Mouse (Mus musculus) forelimb bud, embryonic 11.5 days (tissue): ENCODE data around the gene Rnf207.

Experiments used
- DNase-seq: peaks from one replicate; pipeline ENCODE4 v3.0.0-alpha.2; 2012; ENCODE audit warnings: low read depth, low spot score

The Rnf207 gene

GRCm38 (mm10) chr4:152318517-152319234 is at the start of gene Rnf207:
TSS of gene Rnf207 (minus strand) at chr4:152318993.
- DNase-seq, result no peak

GRCm38 (mm10) chr4:152365228-152365627 is 46.4 kb upstream of the Rnf207 start:
- no peak for DNase-seq

- DNase-seq, result no peak
Observed at GRCm38 (mm10) chr4:152362180-152362579, 43.4 kb upstream of the Rnf207 start.

- peak; percentile 39 for DNase-seq
Observed at GRCm38 (mm10) chr4:152360855-152361254, 42.1 kb upstream of the Rnf207 start.

DNA sequence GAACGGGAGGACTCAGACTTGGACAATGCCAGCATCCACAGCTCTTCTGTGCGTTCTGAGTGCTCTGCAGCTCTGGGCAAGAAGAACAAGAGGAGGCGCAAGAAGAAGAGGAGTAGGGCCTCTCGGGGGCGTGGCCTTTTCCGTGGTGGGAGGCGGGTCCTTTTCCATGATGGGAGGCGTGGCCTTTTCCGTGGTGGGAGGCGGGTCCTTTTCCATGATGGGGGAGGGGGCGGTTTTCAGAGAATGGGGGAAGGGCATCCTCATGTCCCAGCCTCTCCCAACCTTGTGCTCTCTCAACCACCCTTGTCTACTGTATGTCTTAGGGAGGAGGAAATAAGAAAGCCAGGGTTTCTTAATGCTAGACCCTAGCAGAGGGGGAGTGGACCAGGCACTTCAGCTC is 40.9 kb upstream of the Rnf207 start:
- no peak for DNase-seq

- DNase-seq, result no peak
Observed at GRCm38 (mm10) chr4:152355672-152356071, 36.9 kb upstream of the Rnf207 start.

DNA sequence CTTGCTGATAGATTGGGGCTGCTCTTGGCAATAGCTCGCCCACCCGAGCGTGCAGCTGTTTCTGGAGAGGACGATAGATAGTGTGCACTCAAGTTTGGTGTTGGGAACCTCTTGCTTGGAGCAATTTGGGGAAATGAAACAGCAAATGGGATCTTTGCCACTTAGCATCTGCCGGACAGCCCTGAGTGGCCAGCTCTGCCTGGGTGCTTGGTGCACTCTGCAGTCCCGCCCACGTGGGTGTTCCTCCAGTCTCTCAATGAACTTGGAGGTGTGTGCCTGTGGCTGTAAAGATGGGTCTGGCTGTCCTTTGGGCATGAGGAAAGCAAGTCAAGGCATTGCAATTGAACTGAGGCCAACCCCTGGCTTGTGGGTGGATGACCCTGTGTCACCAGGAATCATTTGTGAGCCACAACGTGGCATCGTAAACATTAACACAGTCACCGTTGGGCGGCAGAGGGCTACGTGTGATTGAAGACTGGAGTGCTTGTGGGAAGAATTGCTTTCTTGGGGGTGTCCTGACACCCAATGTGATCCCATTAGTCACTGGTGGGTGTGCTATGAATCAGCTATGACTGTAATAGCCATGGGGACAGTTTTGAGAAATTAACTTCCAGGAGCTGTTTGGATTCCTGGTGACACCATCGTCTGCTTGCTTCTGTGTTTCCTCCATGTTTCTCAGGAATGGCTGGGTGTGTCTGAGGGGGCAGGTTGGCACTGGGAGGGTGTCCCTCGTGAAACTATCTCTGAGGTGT is 35.3 kb upstream of the Rnf207 start:
- DNase-seq, result no peak

DNA sequence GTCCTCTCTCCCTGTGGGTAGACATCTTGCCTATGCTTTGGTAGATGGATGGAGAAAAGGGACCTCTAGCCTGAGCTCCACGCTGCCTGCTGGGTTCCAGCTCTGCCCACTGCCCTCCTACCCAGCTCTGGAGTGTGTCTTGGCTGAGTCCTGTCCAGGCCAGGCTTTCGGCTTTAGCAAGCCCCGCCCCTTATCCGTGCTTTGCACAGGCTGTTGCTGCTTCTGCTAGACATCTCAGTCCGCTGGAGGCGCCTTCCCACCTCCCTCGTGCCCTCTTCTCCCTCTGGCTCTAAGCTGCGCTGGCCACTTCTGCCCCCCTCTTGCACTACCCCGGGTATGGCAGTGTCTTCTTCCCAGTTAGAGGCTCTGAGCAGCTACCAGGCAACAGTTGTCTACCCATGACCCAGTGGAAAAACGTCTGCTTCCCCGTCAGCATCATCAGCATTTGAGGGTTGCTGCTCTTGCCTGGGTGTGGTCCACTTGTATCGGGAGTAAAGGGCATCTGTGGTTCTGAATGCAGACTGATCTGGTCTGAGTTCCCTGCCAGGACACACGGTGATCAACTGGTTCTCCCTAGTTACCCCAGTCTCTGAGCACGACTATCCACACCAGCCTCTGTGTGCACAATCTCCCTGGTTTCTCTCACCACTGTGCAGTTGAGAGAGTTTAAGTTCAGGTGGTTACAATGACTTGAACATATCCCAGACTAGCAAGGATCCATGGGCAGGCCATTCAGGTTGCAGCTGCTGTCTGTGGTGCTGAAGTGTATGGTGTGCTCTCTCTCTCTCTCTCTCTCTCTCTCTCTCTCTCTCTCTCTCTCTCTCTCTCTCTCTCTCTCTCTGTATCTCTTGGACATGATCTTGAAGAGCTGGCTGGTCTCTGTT is 32.9 kb upstream of the Rnf207 start:
- peak; percentile 52 for DNase-seq

- DNase-seq, result no peak
Observed at GRCm38 (mm10) chr4:152350722-152351421, 32.1 kb upstream of the Rnf207 start.

DNA sequence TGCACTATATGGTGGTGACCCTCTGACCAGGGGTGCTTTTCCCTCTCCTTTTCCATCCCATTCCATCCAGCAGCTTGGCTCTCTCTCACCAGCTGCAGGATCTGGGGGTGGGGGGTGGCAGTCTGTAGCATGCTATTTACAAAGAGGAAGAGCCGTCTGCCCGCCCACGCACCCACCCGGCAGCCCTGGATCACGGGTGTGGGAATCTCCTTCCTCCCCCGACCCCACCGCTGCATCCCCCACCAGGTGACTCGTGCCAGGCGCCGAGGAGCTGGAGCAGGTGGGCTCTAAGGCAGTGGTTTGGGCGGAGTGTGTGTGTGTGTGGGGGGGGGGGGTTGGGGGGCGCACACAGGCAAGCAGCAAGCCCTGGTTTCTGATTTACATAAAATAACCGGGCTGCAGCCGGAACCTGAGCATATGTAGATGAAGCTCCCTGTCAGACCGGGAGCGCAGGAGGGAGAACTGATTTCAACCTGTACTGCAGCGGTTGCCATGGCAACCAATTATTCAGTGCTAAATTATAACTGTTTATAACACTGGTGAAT is 31.1 kb upstream of the Rnf207 start:
- DNase-seq, result peak; percentile 58

DNA sequence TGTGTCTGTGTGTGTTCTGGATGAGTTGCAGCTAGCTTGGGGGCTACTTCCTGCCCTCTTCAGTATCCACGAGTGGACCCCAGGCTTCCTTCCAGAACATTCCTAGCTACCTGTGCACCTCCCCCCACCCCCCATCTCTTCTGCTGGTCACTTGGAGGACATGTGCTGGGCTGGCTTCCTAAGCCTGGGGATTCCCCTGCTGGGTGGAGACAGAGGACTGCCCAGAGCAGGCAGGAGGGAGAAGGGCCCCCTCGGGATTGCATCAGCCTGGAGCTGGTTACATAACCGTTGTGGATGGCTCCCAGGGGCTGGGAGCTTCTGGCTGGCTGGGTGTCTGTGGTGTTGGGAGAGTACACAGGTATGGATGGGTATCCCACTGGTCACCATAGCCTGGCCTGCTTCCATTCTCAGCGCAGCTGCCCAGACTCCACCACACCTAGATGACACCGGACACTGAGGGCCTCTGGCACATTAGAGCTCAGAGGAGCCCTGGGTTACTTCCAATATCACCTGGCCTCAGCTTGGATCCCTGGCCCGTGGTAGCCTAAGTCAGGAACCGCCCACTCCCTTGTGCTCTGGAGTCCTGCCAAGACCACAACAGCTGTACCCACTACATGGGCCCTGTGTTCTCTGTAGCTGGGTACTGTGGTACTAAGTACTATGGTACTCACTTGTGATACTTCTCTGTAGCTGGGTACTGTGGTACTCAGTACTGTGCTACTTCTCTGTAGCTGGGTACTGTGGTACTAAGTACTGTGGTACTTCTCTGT is 26.5 kb upstream of the Rnf207 start:
- no peak for DNase-seq

DNA sequence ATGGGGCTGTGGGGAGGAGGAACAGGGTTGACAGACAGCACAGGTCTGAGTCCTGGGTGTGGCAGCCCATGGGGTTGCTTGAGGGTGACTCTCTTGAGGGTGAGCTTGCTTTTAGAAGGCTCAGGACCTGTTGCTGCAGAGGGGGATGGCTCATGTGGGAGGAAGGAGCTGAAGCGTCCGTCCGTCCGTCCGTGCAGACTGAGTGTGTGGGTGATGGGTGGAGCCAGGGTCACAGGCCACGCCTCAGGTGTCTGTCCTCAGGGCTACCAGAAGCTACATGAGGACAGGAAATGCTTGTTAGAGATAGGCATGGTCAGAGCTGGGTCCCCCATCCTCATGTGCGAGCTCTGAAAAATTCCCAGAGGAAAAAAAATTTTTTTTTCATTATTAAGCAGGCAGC is 25.9 kb upstream of the Rnf207 start:
- no peak for DNase-seq

DNA sequence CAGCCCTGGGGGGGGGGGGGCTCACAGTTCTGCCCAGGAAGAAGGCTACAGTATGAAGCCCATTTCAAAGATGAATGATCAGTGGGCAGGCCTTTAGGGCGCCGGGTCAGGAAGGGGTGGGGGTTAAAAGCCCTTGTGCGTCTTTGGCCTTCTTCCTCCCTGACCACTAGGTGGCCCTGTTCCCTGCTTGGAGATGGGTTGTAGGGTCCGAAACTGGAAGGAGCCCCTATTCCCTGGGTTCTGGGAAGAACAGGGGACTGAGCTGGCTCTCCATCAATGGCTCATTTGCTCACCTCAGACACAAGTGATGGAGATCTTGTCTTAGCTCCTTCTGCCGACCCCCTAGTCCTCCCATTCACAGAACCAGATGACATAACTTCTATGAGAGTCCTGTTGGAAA is 24.5 kb upstream of the Rnf207 start:
- DNase-seq, result peak; percentile 19

- no peak for DNase-seq
Observed at GRCm38 (mm10) chr4:152340584-152341284, 21.9 kb upstream of the Rnf207 start.

DNA sequence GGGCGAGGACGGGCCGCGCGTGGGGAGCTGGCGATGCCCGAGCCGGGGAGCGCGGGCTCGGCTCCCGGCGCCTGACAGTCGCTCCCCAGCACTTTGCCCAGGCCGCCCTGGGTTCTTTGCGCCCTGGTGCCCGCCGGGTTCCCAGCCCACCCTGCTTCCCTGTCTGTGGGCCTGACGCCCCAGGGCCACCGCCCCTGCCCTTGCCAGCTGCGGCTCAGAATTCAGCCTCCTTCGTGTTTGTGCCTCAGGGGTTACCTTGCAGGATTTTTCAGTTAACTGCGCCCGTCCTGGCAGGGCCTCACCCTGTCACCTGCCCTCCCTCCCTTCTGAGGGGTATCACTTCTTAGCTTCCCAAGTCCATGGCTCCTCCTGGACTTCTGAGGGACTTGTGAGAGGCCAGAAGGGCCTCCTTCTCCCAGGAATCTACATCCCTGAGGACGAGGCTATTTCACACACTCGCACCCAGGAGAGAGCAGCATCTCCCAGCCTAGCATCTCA is 20.5 kb upstream of the Rnf207 start:
- no peak for DNase-seq

DNA sequence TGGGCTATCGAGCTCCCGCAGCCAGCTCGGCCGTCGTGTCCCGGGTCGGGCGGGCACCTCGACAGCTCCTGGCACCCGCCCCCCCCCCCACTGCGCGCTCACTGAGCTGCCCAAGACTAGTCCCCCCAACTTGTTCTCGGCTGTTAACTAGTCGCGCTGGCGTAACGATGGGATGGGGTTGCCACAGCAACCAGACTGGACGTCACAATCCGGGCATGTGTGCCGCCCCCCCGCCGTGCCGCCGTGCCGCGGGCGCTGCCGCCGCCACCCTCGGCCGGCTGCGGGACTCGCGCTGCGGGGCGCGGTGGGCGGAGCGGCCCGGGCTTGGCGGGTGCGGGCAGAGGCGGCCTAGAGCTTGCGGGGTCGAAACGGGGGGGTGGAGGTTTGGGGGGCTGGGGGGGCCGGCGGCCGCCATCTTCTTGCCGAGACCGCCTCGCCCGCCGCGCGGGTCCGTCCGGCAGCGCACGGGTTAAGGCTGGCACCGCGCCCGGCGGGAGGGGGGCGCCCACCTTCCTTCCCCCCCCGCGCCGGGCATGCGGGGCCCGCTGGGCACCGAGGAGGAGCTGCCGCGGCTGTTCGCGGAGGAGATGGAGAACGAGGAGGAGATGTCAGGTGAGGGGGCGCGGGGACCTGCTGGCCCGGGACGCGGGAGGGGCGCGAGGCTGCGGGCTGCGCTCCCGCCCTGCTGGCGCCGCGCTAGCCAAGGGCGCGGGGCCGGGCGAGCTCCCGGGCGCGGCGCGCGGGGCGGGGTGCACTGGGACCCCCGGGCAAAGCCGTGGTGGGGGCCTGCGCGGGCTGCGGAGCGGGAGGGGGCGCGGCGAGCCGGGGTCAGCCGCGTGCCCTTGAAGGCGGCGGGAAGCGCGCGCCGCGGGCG is 19.9 kb upstream of the Rnf207 start, which contains the start of gene Chd5:
TSS of gene Chd5 (plus strand) at position 233 of the 874 bp plus-strand sequence.
- no peak for DNase-seq

- no peak for DNase-seq
Observed at GRCm38 (mm10) chr4:152337772-152338171, 19.0 kb upstream of the Rnf207 start.

- no peak for DNase-seq
Observed at GRCm38 (mm10) chr4:152333587-152333986, 14.8 kb upstream of the Rnf207 start.

DNA sequence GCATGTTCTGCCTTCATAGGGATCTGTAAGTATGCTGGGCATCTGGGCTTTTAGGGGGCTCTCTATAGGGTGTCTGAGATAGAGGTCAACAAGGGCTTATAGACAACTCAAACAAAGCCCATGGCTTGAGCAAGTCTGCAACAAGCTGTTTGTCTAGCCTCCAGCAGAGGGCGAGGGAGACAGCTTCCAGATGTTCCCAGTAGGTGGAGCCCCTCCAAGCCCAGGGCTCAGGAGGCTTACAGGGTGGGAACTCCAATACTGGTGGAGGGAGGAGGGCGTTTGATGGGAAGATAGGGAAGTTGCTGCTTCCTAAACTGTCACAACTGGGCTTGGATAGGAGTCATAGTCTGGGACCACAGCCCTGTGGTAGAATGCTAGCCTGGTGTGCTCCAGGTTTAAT is 14.2 kb upstream of the Rnf207 start:
- DNase-seq, result peak; percentile 65
